Mouse (Mus musculus) limb, embryonic 14.5 days (tissue): ENCODE data around the gene Ccdc74a. TPM values are rescaled to one million over a fixed set of nuclear protein-coding genes. Genes with fewer than 3 reads are reported as not detected.
A peak's percentile ranks its signal among the peaks of the same experiment; 100 is the strongest.
"Not testable (repeated sequence)": the region's sequence is repeated elsewhere in the genome, so short reads cannot be mapped to it uniquely, and the experiment has no call there.

Experiments used
- ATAC-seq: fragments of 200-750 bp; cut with Nextera tagmentation; 2 replicates; pipeline ENCODE4 v1.8.0; 2017; ENCODE audit warnings: low read depth, moderate number of reproducible peaks, moderate TSS enrichment; ENCODE audit not compliant: low FRiP score
- DNase-seq: peaks from one replicate; pipeline ENCODE4 v3.0.0-alpha.2; 2015; ENCODE audit warnings: low spot score
- H3K27ac ChIP-seq: fragments of 300-500 bp; sonication (generic); replicated peaks from 2 replicates; pipeline ENCODE4 v1.5.1; 2014; ENCODE audit warnings: low read depth, mild to moderate bottlenecking, low read length, moderate library complexity, mixed read lengths
- H3K27me3 ChIP-seq: fragments of 300-500 bp; sonication (generic); 2 replicates; pipeline ENCODE4 v1.6.1; 2014; ENCODE audit warnings: low read length, mixed read lengths; ENCODE audit not compliant: control insufficient read depth, insufficient read depth
- H3K36me3 ChIP-seq: fragments of 300-500 bp; sonication (generic); 2 replicates; pipeline ENCODE4 v1.6.1; 2014; ENCODE audit warnings: mild to moderate bottlenecking, low read length, moderate library complexity, mixed read lengths; ENCODE audit not compliant: control insufficient read depth, insufficient read depth
- H3K4me1 ChIP-seq: fragments of 300-500 bp; sonication (generic); 2 replicates; pipeline ENCODE4 v1.6.1; 2014; ENCODE audit warnings: antibody characterized with exemption, low read length, mixed read lengths; ENCODE audit not compliant: control insufficient read depth, insufficient read depth
- H3K4me2 ChIP-seq: fragments of 300-500 bp; sonication (generic); replicated peaks from 2 replicates; pipeline ENCODE4 v1.6.1; 2014; ENCODE audit warnings: low read depth, mild to moderate bottlenecking, low read length, moderate library complexity; ENCODE audit not compliant: severe bottlenecking
- H3K4me3 ChIP-seq: fragments of 300-500 bp; sonication (generic); replicated peaks from 2 replicates; pipeline ENCODE4 v1.5.1; 2014; ENCODE audit warnings: low read length
- H3K9ac ChIP-seq: fragments of 300-500 bp; sonication (generic); 2 replicates; pipeline ENCODE4 v1.6.1; 2014; ENCODE audit warnings: mild to moderate bottlenecking, low read depth, low read length, moderate library complexity; ENCODE audit not compliant: severe bottlenecking
- H3K9me3 ChIP-seq: fragments of 300-500 bp; sonication (generic); 2 replicates; pipeline ENCODE4 v1.6.1; 2016; ENCODE audit warnings: low read length; ENCODE audit not compliant: control insufficient read depth
- POLR2A ChIP-seq: fragments of 200-500 bp; IDR thresholded peaks from 2 replicates; pipeline ENCODE4 v1.8.0; 2012; ENCODE audit warnings: inconsistent platforms, mild to moderate bottlenecking, moderate library complexity, borderline replicate concordance; ENCODE audit not compliant: insufficient read depth, insufficient read length; ENCODE audit errors: extremely low read depth
- WGBS: fragments of 180-500 bp; shearing (Covaris S2); extraction: QIAGEN DNeasy Blood & Tissue Kit; methylation state at CpG from one replicate; pipeline ENCODE4 v1.1.7; 2014; 5-methylcytosine and 5-hydroxymethylcytosine counted together
- polyA plus RNA-seq, 2 experiments: library from polyadenylated mRNA; depleted of rRNA in 1 of 2; stranded (reverse) in 1 of 2; unstranded in 1 of 2; fragments of >200 nt; fragmentation: Nextera tagmentation in 1 of 2; extraction: Ambion mirVana in 1 of 2; gene quantifications; 2 replicates each; pipeline versions ENCODE4 v1.2.1 to v1.2.3; 2012 to 2014

Gene Ccdc74a
- polyA plus RNA-seq (2012; rRNA removed), result 7.9 and 8.9 TPM in 2 replicates
- polyA plus RNA-seq (2014; fragmentation: Nextera tagmentation; extraction: Ambion mirVana), result 6.5 and 7.0 TPM in 2 replicates

GRCm38 (mm10) chr16:17646310-17647114, at the start of gene Ccdc74a:
TSS of gene Ccdc74a (plus strand) at chr16:17646470.
- 2% methylated on average over 49 of the region's 65 CpGs for WGBS
- TF ChIP-seq POLR2A, result no peak
- H3K36me3 ChIP-seq, result peaks cover 44% of the 10 kb centered on the region
- DNase-seq, result peak; percentile 86
- H3K27me3 ChIP-seq, result no peaks in the 10 kb centered on the region
- peak within 1 kb of the TSS; percentile 79 for H3K4me2 ChIP-seq
- no peaks in the 10 kb centered on the region for H3K9me3 ChIP-seq
- peaks cover 7% of the 10 kb centered on the region for H3K4me1 ChIP-seq
- H3K4me3 ChIP-seq, result peak within 1 kb of the TSS; percentile 58
- ATAC-seq, result peak; percentile 92
- H3K9ac ChIP-seq, result peak within 1 kb of the TSS; percentile 59
- H3K27ac ChIP-seq, result peak within 1 kb of the TSS; percentile 33; the same call in 1 of the 2 replicates

- Histone ChIP-seq H3K9ac (0 out of 2 replicates have a peak overlapping the region, but pooled peaks have one; percentile 21), H3K36me3 (no peaks in the 10 kb centered on the region), H3K4me2 (no peak overlapping the region), H3K9me3 (no peaks in the 10 kb centered on the region), H3K27me3 (no peaks in the 10 kb centered on the region), H3K4me1 (no peaks in the 10 kb centered on the region), H3K4me3 (no peak overlapping the region), H3K27ac (no peak overlapping the region)
- DNase-seq (no peak), ATAC-seq (no peak)
- no peak for TF ChIP-seq POLR2A
- 57% methylated on average over 3 of the region's 3 CpGs for WGBS
Measured at GRCm38 (mm10) chr16:17600944-17601562, 45.2 kb upstream of the Ccdc74a start.

- 73% methylated on average over 4 of the region's 4 CpGs for WGBS
- Histone ChIP-seq H3K4me2 (no peak overlapping the region), H3K36me3 (no peaks in the 10 kb centered on the region), H3K4me3 (no peak overlapping the region), H3K9ac (no peak overlapping the region), H3K27ac (no peak overlapping the region), H3K4me1 (no peaks in the 10 kb centered on the region), H3K9me3 (no peaks in the 10 kb centered on the region), H3K27me3 (no peaks in the 10 kb centered on the region)
- ATAC-seq, result no peak
- TF ChIP-seq POLR2A, result no peak
- no peak for DNase-seq
Measured at GRCm38 (mm10) chr16:17604941-17605340, 41.3 kb upstream of the Ccdc74a start.

GRCm38 (mm10) chr16:17605684-17606083, 40.6 kb upstream of the Ccdc74a start:
- H3K4me1 ChIP-seq, result no peaks in the 10 kb centered on the region
- H3K4me2 ChIP-seq, result no peak overlapping the region
- H3K4me3 ChIP-seq, result no peak overlapping the region
- H3K9me3 ChIP-seq, result no peaks in the 10 kb centered on the region
- DNase-seq (no peak), ATAC-seq (no peak)
- no peak overlapping the region for H3K27ac ChIP-seq
- TF ChIP-seq POLR2A, result no peak
- H3K36me3 ChIP-seq, result no peaks in the 10 kb centered on the region
- H3K9ac ChIP-seq, result no peak overlapping the region
- 75% methylated on average over 5 of the region's 5 CpGs for WGBS
- H3K27me3 ChIP-seq, result no peaks in the 10 kb centered on the region

GRCm38 (mm10) chr16:17611383-17611782, 34.9 kb upstream of the Ccdc74a start:
- H3K9me3 ChIP-seq, result no peaks in the 10 kb centered on the region
- H3K4me2 ChIP-seq, result no peak overlapping the region
- no peaks in the 10 kb centered on the region for H3K36me3 ChIP-seq
- 73% methylated on average over 4 of the region's 4 CpGs for WGBS
- no peaks in the 10 kb centered on the region for H3K27me3 ChIP-seq
- H3K4me3 ChIP-seq, result no peak overlapping the region
- H3K27ac ChIP-seq, result no peak overlapping the region
- no peak for DNase-seq
- no peak overlapping the region for H3K9ac ChIP-seq
- H3K4me1 ChIP-seq, result no peaks in the 10 kb centered on the region
- no peak for TF ChIP-seq POLR2A
- no peak for ATAC-seq

- not testable (repeated sequence) for H3K27me3 ChIP-seq, DNase-seq, H3K4me1 ChIP-seq, H3K36me3 ChIP-seq, ATAC-seq, H3K4me2 ChIP-seq, H3K27ac ChIP-seq, H3K9ac ChIP-seq, H3K9me3 ChIP-seq, H3K4me3 ChIP-seq
- WGBS, result 93% methylated on average over 6 of the region's 6 CpGs
Measured at GRCm38 (mm10) chr16:17614740-17615139, 31.5 kb upstream of the Ccdc74a start.
